Comparison of ENCODE assay signal across 8 mouse cellular contexts in the genomic region with DNA sequence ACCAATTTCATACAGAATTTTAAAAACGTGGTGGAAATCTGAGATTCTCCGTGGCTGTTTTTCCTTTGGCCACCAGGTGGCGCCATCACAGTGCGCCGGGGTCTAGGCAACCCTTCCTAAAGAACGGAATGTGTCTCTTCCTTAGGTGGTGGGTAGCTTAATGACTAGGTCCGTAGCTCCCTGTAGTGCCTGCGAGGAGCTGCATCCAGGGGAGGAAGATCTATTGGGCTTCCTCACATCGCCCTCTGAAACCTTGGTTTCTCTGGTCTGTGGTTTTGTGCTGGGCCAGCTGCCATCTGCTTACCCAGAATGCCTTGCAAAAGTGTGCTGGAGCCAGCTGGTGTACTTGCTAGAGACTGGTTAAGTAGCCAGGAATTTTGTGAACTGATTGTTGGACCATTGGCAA.
DNase-seq lines count a peak whose midpoint lies in the region; ATAC-seq lines count a peak whose summit lies in the region.

No protein-coding gene starts in this region.

- peak; percentile 57 to 66 for DNase-seq in adrenal gland, adult 18-20 months (ENCODE audit: low spot score in 2 of 2)
- peak; percentile 77 to 82 for DNase-seq in cerebellum, postnatal 25 days
- DNase-seq in gastrocnemius, adult 18-20 months (ENCODE audit: low spot score) = peak; percentile 70
- DNase-seq in hindbrain, embryonic 14.5 days (ENCODE audit: low spot score) = peak; percentile 86
- peak; percentile 81 to 86 for DNase-seq in layer of hippocampus, postnatal 36 days
- DNase-seq in lung, postnatal 14 days = peak; percentile 63
- peak; percentile 63 for DNase-seq in right cerebral cortex, postnatal 14 days

- H3K27ac ChIP-seq in hindbrain, embryonic 14.5 days = no peak overlapping the region

- ATAC-seq in hindbrain, embryonic 14.5 days (ENCODE audit: low FRiP score) = peak; percentile 74; the same call in 1 of the 2 replicates
- ATAC-seq in inflammation-experienced regulatory T-cells, adult 6 months = no peak

- WGBS in hindbrain, embryonic 14.5 days = under 1% methylated on average over 9 of the region's 9 CpGs

- peaks cover 12% of the 10 kb centered on the region for H3K4me1 ChIP-seq in hindbrain, embryonic 14.5 days (replicated peaks; ENCODE audit: control insufficient read depth, insufficient read depth, low read length)

- H3K9ac ChIP-seq in hindbrain, embryonic 14.5 days = no peak overlapping the region

- H3K4me3 ChIP-seq in hindbrain, embryonic 14.5 days (replicated peaks; ENCODE audit: low read length) = no peak overlapping the region

- no peaks in the 10 kb centered on the region for H3K36me3 ChIP-seq in hindbrain, embryonic 14.5 days (replicated peaks; ENCODE audit: control insufficient read depth, insufficient read depth)

- peak overlapping the region; percentile 38 for H3K4me2 ChIP-seq in hindbrain, embryonic 14.5 days (replicated peaks)

- no peaks in the 10 kb centered on the region for H3K9me3 ChIP-seq in hindbrain, embryonic 14.5 days (ENCODE audit: control insufficient read depth, low read length)

- H3K27me3 ChIP-seq in hindbrain, embryonic 14.5 days (ENCODE audit: control insufficient read depth, insufficient read depth, low read length) = no peaks in the 10 kb centered on the region; the same call in 1 of the 2 replicates
